Mouse (Mus musculus) T-cell, adult 2 months (primary cell): ENCODE data around the gene Msh3.
A peak's percentile ranks its signal among the peaks of the same experiment; 100 is the strongest.

Experiments
- DNase-seq: peaks from one replicate; pipeline ENCODE4 v3.0.0; 2022; ENCODE audit warnings: low spot score

The Msh3 gene

DNA sequence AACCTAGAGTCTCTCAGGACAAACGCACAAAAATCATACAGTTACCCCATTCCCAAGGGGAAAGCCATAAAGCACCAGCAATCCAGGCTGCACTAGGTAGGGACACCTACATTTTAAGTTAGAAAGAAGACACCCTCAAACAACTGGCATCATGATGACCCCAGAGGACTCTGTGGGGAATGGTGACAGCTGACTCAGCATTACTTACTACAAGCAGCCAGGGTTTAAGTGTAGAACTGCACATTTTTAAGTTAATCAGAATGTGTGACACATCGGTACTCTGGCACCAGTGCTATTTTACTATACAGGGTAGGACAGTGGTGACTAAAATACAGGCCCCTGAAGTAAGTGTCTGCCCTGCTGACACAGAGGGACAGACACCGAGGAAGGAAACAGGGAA is 24.2 kb downstream of the Msh3 start:
- DNase-seq, result no peak

DNA sequence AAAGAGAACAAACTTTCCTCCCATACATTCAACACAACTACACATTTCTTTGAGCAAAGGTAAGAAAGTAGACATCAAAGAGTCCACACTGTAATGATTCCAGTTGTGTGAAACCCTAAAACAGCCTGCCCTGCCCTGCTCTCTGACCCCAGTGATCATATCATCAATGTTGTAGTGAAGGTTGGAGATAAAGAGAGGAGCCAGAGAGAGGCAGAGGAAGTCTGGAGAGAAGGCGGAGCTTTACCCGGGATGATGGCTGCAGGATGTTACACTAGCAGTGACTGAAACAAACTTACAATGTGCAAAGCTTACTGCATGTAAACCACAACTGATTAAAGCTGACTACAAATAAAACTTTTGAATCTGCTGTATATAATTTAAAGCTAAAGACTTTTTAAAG is 26.8 kb downstream of the Msh3 start:
- DNase-seq, result no peak

DNA sequence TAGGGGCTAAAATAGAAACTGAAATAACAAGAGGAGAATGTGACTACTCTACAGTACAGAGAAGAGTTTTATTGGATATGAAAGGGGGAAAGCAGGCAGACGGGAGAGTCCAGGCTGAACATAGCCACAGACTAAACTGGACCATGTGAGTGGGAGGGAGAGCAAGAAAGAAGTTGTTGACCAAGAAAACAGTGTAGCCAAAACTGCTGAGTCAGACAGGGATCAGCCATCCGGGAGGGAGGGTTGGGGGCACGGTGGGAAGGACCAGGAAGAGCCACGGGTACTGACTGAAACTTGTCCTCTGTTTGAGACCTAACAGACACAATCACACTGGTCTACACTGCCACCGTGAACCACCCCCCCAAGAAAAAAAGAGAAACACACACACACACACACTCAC is 28.8 kb downstream of the Msh3 start:
- DNase-seq, result no peak

- DNase-seq, result no peak
Observed at GRCm38 (mm10) chr13:92320770-92321169, 34.0 kb downstream of the Msh3 start.

DNA sequence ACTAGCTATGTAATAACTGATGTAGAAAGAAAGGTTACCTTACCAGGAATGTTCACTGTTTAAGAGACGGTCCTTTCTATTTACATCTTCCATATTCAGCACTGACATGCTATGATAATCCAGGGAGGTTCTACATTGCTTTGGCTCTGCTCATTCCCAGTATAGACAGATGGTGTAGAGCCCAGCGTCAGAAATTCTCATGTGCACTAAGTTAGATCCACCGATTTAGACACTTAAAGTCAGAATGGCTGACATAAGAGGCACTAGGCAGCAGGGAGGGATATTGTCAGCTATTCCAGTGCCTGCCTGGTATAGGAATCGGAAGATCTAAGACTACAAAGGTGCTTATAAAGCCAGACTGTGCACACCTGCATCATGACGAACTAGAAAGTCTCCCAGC is 40.2 kb downstream of the Msh3 start:
- no peak for DNase-seq

GRCm38 (mm10) chr13:92305680-92306079 is 49.1 kb downstream of the Msh3 start, which contains the start of gene Gm20379:
Gm20379 (plus strand) TSS chr13:92305980.
- DNase-seq, result no peak

DNA sequence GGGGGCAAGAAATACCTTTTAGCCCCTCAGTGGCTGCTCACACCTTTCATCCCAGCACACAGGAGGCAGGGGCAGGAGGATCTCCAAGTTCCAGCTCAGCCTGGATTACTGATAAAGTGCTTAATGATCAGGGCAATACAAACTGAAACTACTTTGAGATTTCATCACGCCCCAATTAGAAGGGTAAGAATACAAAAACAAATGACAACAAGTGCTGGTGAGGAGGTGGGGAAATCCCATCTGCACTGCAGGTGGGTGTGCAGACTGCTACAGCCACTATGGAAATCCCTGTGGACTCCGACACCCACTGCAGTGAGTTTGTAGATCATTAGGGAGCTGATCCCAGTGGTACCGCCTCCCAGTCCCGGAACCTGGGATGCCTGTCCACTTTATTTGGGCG is 50.5 kb downstream of the Msh3 start:
- DNase-seq, result no peak

- DNase-seq, result no peak
Observed at GRCm38 (mm10) chr13:92303062-92303948, 51.5 kb downstream of the Msh3 start.

GRCm38 (mm10) chr13:92302466-92302865 is 52.3 kb downstream of the Msh3 start:
- no peak for DNase-seq

DNA sequence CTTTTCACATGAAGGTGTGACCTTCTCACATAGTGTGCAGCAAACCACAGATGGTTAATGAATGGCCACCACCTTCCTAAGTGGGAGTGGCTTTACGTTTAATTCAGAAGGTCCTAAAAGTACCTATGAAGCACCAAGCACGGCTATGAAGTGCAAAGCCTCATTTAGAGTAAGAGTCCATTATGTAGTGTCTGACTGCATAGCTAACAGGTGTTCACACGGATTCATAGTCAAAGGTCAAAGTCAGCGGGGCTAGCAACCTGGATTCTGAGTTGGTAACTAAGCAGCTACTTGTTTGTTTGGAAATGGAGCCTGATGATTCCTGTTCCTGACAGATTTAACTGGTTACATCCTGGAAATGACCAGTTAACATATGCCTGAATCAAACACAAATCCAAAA is 53.0 kb downstream of the Msh3 start:
- DNase-seq, result no peak

GRCm38 (mm10) chr13:92299522-92299921 is 55.3 kb downstream of the Msh3 start:
- DNase-seq, result no peak

DNA sequence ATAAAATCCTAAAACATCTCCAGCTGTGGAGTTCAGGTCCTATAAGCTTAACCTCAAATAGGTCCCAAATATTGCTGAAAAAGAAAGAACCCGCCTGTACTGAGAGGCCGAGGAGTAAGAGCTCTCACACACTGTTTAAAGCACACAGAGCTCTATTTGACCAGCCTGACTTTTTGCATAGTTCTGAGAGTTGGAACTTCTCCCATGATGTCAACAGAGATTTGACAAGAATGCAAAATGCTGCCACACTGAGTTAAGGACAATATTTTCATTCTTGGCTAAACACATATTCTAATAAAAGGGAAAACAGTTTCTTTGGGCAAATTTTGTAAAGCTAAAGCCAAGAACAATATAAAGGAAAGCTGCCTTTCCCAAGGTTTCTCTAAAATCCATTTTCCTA is 57.8 kb downstream of the Msh3 start:
- no peak for DNase-seq

DNA sequence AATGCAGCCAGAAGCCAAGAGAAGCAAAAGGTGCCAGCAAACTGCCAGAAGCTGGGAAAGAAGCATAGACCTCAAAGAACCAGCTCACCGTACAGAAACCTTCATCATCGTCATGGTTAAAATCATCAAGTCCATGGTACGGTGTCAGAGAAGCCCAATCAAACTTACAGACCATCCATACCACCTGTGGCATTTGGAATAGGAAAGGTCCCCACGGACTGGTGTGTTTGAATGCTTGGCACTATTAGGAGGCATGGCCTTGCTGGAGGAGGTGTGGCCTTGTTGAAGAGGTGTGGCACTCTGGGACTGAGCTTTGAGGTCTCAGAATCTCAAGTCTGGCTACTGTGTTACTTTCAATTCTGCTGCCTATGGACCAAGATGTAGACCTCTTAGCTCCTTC is 58.3 kb downstream of the Msh3 start:
- no peak for DNase-seq

DNA sequence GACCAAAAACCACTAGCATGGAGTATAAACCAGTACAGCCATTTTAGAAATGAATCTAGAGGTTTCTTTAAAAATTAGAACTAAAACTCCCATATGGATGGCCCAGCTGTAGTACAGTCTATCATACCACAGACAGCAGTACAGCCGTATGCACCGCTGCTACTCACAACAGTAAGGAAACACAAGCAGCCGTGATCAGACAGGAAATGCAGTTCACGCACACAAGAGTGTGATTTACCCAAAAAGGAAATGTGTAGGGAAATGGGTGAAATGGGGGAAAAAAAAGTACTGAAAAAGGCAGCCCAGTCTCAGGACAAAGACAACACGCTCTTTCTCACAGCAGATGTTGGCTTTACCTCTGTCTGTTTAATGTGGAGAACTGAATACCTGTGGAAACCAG is 60.9 kb downstream of the Msh3 start:
- no peak for DNase-seq

- no peak for DNase-seq
Observed at GRCm38 (mm10) chr13:92291605-92292004, 63.2 kb downstream of the Msh3 start.

GRCm38 (mm10) chr13:92277027-92277426 is 77.8 kb downstream of the Msh3 start:
- DNase-seq, result no peak

- DNase-seq, result no peak
Observed at GRCm38 (mm10) chr13:92275292-92275691, 79.5 kb downstream of the Msh3 start.

GRCm38 (mm10) chr13:92274274-92275198 is 80.3 kb downstream of the Msh3 start:
- DNase-seq, result peak; percentile 63

- DNase-seq, result no peak
Observed at GRCm38 (mm10) chr13:92267076-92267475, 87.7 kb downstream of the Msh3 start.

GRCm38 (mm10) chr13:92263566-92263965 is 91.2 kb downstream of the Msh3 start:
- no peak for DNase-seq

DNA sequence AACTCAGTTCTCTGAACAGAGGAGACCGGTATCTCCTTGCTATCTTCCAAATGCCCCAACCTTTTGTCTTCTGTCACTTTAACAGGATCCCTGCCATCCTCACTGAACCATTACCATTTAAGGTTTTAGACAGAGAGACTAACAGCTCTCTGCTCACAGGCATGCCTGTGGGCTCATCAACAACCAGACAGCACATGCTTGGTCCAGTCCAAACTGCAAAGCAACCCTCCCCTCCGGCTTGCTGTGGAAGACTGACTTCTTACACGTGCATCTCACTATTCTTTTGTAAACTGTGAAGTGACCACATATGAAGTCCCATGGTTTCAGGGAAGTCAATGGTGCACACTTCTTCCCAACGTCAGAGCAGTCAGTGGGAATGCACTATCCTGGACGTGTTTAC is 93.5 kb downstream of the Msh3 start:
- DNase-seq, result no peak

DNA sequence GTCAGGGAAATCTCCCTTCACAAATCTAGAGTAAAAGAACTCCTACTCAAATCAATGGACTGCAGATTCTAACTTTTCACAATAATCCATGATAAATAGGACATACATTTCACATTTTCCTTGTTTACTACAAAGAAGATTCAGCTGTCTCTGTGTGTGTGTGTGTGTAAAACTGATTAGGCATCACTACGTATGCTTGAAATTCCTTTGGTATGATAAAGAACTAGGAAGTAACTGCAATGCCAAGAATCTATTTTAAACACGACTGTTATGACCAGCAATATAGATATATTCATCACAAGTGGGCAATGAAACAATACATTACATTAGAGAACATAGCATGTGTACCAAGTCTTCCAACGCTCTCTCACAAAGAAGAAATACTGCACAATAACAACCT is 99.3 kb downstream of the Msh3 start:
- DNase-seq, result no peak

DNA sequence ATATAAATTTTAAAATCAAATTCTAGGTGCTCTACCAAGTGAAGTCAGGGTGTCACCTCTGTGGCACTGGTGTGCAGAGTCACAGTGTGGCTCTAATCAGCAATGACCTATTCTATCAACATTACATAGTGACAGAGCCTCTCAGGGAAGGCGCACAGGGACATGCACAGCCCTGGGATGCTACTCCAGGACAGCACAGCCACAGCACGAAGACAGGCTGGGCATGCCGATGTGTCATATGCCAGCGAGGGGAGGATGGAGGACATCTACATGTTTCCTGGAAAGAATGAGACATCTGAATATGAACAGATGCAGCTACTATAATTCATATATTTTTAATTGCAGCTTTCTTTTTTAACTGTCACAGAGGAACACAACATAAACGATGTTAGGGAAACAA is 101.0 kb downstream of the Msh3 start:
- no peak for DNase-seq
